Mouse (Mus musculus): ENCODE measurements around the gene Sctr. TPM values are rescaled to one million over a fixed set of nuclear protein-coding genes. Genes with fewer than 3 reads are reported as not detected.

Gene Sctr
- 0.63 and 1.0 TPM in 2 replicates for polyA plus RNA-seq (2015; fragmentation: Nextera tagmentation; extraction: Ambion mirVana)

DNA sequence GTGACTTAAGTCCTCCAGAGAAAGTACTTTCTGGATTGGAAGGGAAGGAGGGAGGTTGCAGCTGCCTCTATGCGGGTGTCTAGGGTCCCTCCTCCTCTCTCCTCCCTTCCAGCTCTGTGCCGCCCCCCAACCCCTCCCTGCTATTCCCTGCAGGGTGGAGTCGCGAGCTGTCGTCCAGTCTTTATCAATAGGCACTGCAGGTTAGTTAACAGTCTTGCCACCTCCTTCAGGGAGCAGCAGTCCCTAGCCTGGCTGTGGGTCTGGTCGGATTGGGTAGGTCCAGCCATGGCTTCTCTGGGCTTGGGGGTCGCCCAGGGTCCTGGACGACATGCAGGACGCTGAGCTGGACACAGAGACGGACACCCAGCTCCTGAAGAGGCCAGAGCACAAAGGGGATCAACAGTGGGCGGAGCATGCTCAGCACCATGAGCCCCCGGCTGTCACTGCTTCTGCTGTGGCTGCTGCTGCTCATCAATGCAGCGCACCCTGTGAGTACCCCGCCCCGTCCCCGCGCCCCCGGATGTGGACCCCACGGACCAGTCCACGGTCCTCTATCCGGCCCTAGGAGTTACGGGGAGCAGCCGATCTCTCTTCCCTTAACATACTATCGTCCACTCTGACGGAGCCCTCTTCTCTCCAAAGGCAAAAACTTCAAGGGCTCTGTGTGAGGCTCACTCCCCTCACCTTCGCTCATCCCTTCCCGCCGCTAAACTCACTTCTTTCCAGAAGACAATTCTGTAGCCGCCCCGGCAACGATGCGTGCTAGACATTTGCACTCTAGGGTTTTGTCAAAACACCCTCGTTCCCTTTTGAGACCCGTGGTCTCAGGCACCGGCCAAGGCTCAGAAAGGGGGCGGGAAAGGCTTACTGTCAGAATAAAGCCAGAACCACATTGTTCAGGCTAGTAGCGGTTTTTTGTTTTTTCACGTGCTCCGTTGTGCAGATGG lies at the start of gene Sctr:
Gene Sctr, plus strand, starts transcription at position 51 of the 947 bp plus-strand sequence.
- under 1% methylated on average over 39 of the region's 39 CpGs for WGBS
- no peak within 1 kb of the TSS for H3K27ac ChIP-seq (ENCODE audit: low read length)
- H3K9me3 ChIP-seq (replicated peaks; ENCODE audit: control insufficient read depth, low read length, poor library complexity, severe bottlenecking) = no peaks in the 10 kb centered on the region
- peaks cover 6% of the 10 kb centered on the region; the same call in 1 of the 2 replicates for H3K4me1 ChIP-seq (ENCODE audit: control insufficient read depth, insufficient read depth, low read length)
- no peaks in the 10 kb centered on the region for H3K36me3 ChIP-seq (ENCODE audit: control insufficient read depth, insufficient read depth, low read length)
- peaks cover 16% of the 10 kb centered on the region for H3K27me3 ChIP-seq (ENCODE audit: control insufficient read depth, insufficient read depth, low read depth, low read length)
- H3K9ac ChIP-seq (ENCODE audit: low read depth, low read length) = peak within 1 kb of the TSS; percentile 66
- peak within 1 kb of the TSS; percentile 46 for H3K4me3 ChIP-seq (ENCODE audit: low read depth, low read length)
- peak within 1 kb of the TSS; percentile 89 for H3K4me2 ChIP-seq (ENCODE audit: low read length)
- peak; percentile 75 for ATAC-seq

DNA sequence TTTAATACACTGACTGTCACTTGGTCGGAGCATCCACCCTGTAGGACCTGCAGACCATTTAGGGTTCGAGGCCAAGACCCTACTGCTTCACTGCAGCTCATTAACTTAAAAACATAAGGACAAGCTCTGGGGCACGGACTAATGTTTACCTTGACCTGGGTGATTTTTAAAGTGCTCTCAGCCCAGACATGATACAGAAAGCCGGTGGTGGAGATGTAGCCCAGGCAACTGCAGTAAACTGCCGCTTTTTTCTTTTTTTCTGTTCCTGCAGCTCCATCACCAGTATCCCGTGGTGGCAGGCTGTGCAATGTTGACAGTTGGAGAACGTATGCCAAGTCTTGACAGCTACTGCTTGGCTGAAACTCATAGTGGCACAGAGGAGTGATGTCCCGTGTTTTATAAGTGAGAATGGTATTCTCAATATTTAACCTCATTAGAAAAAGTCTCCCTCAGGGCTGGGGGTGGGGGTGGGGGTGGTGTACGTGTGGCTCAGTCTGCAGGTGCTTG lies 48.9 kb upstream of the Sctr start:
- no peaks in the 10 kb centered on the region for H3K27me3 ChIP-seq (ENCODE audit: control insufficient read depth, insufficient read depth, low read depth, low read length)
- no peaks in the 10 kb centered on the region for H3K4me1 ChIP-seq (ENCODE audit: control insufficient read depth, insufficient read depth, low read length)
- H3K9me3 ChIP-seq (replicated peaks; ENCODE audit: control insufficient read depth, low read length, poor library complexity, severe bottlenecking) = no peaks in the 10 kb centered on the region
- ATAC-seq = no peak; the same call in 1 of the 2 replicates
- H3K9ac ChIP-seq (ENCODE audit: low read depth, low read length) = no peak overlapping the region
- no peak overlapping the region for H3K4me3 ChIP-seq (ENCODE audit: low read depth, low read length)
- WGBS = 64% methylated on average over 9 of the region's 9 CpGs
- H3K4me2 ChIP-seq (ENCODE audit: low read length) = no peak overlapping the region
- H3K27ac ChIP-seq (ENCODE audit: low read length) = no peak overlapping the region
- H3K36me3 ChIP-seq (ENCODE audit: control insufficient read depth, insufficient read depth, low read length) = no peaks in the 10 kb centered on the region

GRCm38 (mm10) chr1:119959464-119959863 lies 47.2 kb upstream of the Sctr start:
- Histone ChIP-seq H3K4me3 (ENCODE audit: low read depth, low read length) (no peak overlapping the region), H3K4me2 (ENCODE audit: low read length) (no peak overlapping the region), H3K9me3 (replicated peaks; ENCODE audit: control insufficient read depth, low read length, poor library complexity, severe bottlenecking) (no peaks in the 10 kb centered on the region), H3K4me1 (ENCODE audit: control insufficient read depth, insufficient read depth, low read length) (no peaks in the 10 kb centered on the region), H3K36me3 (ENCODE audit: control insufficient read depth, insufficient read depth, low read length) (no peaks in the 10 kb centered on the region), H3K9ac (ENCODE audit: low read depth, low read length) (no peak overlapping the region), H3K27ac (ENCODE audit: low read length) (no peak overlapping the region), H3K27me3 (ENCODE audit: control insufficient read depth, insufficient read depth, low read depth, low read length) (no peaks in the 10 kb centered on the region)
- no peak for ATAC-seq
- 92% methylated on average over 4 of the region's 4 CpGs for WGBS

DNA sequence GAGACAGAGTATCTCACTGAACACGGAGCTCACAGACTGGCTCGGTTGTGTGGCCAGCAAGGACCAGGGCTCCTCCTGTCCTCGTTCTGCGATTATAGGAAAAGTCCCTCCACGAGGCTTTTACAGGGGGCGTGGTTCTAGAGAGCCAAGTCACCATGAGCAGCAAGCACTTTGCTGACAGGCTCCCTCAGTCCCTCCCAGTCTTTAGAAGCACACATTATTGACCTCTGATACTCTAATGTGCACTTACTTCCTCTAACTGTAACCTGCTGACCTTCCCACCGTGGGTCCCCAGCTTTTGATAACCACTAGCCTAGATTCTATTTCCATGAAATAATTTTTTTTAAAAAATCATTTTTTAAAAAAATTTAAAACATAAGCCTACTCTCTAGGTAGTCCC lies 46.8 kb upstream of the Sctr start:
- H3K27me3 ChIP-seq (ENCODE audit: control insufficient read depth, insufficient read depth, low read depth, low read length) = no peaks in the 10 kb centered on the region
- WGBS = 72% methylated on average over 7 of the region's 7 CpGs
- H3K4me2 ChIP-seq (ENCODE audit: low read length) = no peak overlapping the region
- H3K36me3 ChIP-seq (ENCODE audit: control insufficient read depth, insufficient read depth, low read length) = no peaks in the 10 kb centered on the region
- H3K9me3 ChIP-seq (replicated peaks; ENCODE audit: control insufficient read depth, low read length, poor library complexity, severe bottlenecking) = no peaks in the 10 kb centered on the region
- H3K27ac ChIP-seq (ENCODE audit: low read length) = no peak overlapping the region
- H3K9ac ChIP-seq (ENCODE audit: low read depth, low read length) = no peak overlapping the region
- H3K4me3 ChIP-seq (ENCODE audit: low read depth, low read length) = no peak overlapping the region
- no peak for ATAC-seq
- no peaks in the 10 kb centered on the region for H3K4me1 ChIP-seq (ENCODE audit: control insufficient read depth, insufficient read depth, low read length)

DNA sequence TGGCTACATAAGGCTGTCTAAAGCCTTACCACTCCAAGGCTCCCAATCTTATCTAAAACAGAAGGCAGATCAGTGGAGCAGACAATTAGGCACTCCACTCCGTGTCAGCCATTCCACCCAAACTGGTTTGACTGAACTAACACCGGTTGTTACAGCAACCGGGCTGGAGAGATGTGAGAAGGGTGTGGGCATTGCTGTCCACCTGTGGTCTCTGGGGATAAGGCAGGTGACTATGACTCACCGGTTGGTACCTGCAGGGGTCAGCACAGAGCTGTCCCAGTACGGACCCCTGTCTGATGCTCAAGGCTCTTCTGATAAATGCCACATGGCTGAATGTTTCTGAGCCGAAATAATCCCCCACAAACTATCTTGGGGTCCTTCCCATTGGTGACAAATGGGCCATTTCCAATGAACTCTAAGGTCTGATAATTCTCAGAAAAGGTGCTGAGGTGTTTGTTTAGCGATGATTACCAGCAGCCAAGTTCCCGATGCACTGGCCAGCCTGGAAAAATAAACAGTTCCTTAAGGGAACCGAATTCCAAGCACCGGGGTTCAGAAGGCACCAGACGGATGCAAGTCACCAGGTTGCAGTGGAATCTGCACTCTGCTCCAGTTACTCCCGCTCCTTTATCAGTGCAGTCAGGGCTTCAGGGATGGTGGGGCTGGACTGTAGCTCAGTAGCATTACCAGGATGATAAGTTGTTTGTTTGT lies 40.7 kb upstream of the Sctr start:
- Histone ChIP-seq H3K36me3 (ENCODE audit: control insufficient read depth, insufficient read depth, low read length) (no peaks in the 10 kb centered on the region), H3K4me3 (ENCODE audit: low read depth, low read length) (no peak overlapping the region), H3K27me3 (ENCODE audit: control insufficient read depth, insufficient read depth, low read depth, low read length) (no peaks in the 10 kb centered on the region), H3K4me2 (ENCODE audit: low read length) (no peak overlapping the region), H3K9ac (ENCODE audit: low read depth, low read length) (no peak overlapping the region), H3K27ac (ENCODE audit: low read length) (no peak overlapping the region), H3K9me3 (replicated peaks; ENCODE audit: control insufficient read depth, low read length, poor library complexity, severe bottlenecking) (no peaks in the 10 kb centered on the region), H3K4me1 (ENCODE audit: control insufficient read depth, insufficient read depth, low read length) (no peaks in the 10 kb centered on the region)
- no peak for ATAC-seq
- 65% methylated on average over 12 of the region's 12 CpGs for WGBS

GRCm38 (mm10) chr1:119973117-119973516 lies 33.6 kb upstream of the Sctr start:
- Histone ChIP-seq H3K36me3 (ENCODE audit: control insufficient read depth, insufficient read depth, low read length) (no peaks in the 10 kb centered on the region), H3K4me1 (ENCODE audit: control insufficient read depth, insufficient read depth, low read length) (no peaks in the 10 kb centered on the region), H3K27ac (ENCODE audit: low read length) (no peak overlapping the region), H3K9me3 (replicated peaks; ENCODE audit: control insufficient read depth, low read length, poor library complexity, severe bottlenecking) (no peaks in the 10 kb centered on the region), H3K4me2 (ENCODE audit: low read length) (no peak overlapping the region), H3K4me3 (ENCODE audit: low read depth, low read length) (no peak overlapping the region), H3K27me3 (ENCODE audit: control insufficient read depth, insufficient read depth, low read depth, low read length) (no peaks in the 10 kb centered on the region), H3K9ac (ENCODE audit: low read depth, low read length) (no peak overlapping the region)
- WGBS = 36% methylated on average over 4 of the region's 4 CpGs
- ATAC-seq = no peak

DNA sequence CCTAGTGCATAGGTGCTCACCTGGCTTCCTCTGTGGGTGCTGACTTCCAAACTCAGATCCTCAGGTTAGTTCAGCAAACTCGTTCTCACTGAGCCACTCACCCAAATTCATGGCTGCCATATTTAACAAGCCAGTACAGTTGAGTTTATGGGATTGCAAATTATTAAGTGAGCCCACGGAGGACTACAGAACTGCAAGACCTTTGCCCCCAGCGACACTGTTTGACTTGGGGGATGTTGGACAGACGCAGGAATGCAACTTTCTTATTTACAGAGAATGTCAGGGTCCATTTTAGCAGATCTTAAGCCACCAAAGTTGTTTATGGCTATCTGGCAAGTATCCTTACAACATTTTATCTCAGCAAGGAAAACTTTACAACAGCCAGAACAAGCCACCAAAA lies 31.6 kb upstream of the Sctr start:
- Histone ChIP-seq H3K4me2 (ENCODE audit: low read length) (no peak overlapping the region), H3K36me3 (ENCODE audit: control insufficient read depth, insufficient read depth, low read length) (no peaks in the 10 kb centered on the region), H3K4me3 (ENCODE audit: low read depth, low read length) (no peak overlapping the region), H3K9me3 (replicated peaks; ENCODE audit: control insufficient read depth, low read length, poor library complexity, severe bottlenecking) (no peaks in the 10 kb centered on the region), H3K27ac (ENCODE audit: low read length) (no peak overlapping the region), H3K9ac (ENCODE audit: low read depth, low read length) (no peak overlapping the region), H3K27me3 (ENCODE audit: control insufficient read depth, insufficient read depth, low read depth, low read length) (no peaks in the 10 kb centered on the region), H3K4me1 (ENCODE audit: control insufficient read depth, insufficient read depth, low read length) (no peaks in the 10 kb centered on the region)
- no peak for ATAC-seq
- WGBS = 88% methylated on average over 4 of the region's 4 CpGs

GRCm38 (mm10) chr1:119986555-119986954 lies 20.1 kb upstream of the Sctr start:
- Histone ChIP-seq H3K4me3 (ENCODE audit: low read depth, low read length) (no peak overlapping the region), H3K9me3 (replicated peaks; ENCODE audit: control insufficient read depth, low read length, poor library complexity, severe bottlenecking) (no peaks in the 10 kb centered on the region), H3K4me1 (ENCODE audit: control insufficient read depth, insufficient read depth, low read length) (no peaks in the 10 kb centered on the region), H3K9ac (ENCODE audit: low read depth, low read length) (no peak overlapping the region), H3K36me3 (ENCODE audit: control insufficient read depth, insufficient read depth, low read length) (no peaks in the 10 kb centered on the region), H3K27me3 (ENCODE audit: control insufficient read depth, insufficient read depth, low read depth, low read length) (no peaks in the 10 kb centered on the region), H3K4me2 (ENCODE audit: low read length) (no peak overlapping the region), H3K27ac (ENCODE audit: low read length) (no peak overlapping the region)
- WGBS = 85% methylated on average over 5 of the region's 5 CpGs
- ATAC-seq = no peak

Data from midbrain, embryonic 16.5 days (tissue).